15 mouse cellular contexts compared by ENCODE assay signal in the genomic region with DNA sequence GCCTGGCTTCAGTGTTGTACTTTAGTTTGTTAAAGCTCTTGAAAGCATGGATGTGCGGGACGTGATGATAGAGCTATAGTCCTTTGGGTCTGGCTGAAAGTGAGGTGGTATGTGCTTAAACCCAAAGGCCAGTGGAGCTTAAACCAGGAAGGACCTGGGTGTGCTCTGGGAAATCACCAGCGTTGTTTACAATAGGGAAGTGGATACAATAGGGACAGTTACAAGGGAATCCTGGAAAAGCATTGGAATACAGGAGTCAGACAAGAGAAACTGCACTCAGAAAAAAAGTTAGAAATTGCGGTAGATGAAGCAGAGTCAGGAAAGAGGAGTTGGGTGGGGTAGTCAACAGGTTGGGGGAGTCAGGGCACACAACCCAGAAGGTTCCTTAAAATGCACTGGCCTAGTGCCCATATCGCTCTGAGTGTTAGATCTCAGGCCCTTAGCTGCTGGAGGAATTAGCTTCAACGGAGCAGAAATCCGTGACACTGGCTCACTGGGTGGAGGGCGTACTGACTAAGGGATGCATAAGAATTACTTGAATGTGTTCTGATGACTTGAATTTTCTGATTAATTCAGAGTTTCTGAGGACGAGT.
"Had no signal": no experiment of that assay in that cellular context is flagged by ENCODE, and none has a peak within 500 bp of the region (broad histone marks: within the 10 kb centered on the region; RNA-seq: fewer than 3 reads in every experiment).

No protein-coding gene starts in this region.

- H3K4me3 ChIP-seq: intestine, embryonic 15.5 days; kidney, embryonic 15.5 days; limb, embryonic 15.5 days; liver, embryonic 13.5 days; megakaryocyte, embryonic 14.5 days; midbrain, embryonic 12.5 days; stomach, embryonic 15.5 days had no signal

- DNase-seq: kidney, adult 2 months; kidney, postnatal 14 days; layer of hippocampus, postnatal 36 days; liver, embryonic 13.5 days; liver, postnatal 0 days; lung, postnatal 10 days; right cerebral cortex, postnatal 14 days; thymus, postnatal 14 days had no signal

- H3K27ac ChIP-seq: intestine, embryonic 15.5 days; kidney, embryonic 15.5 days; limb, embryonic 15.5 days; liver, embryonic 13.5 days; midbrain, embryonic 12.5 days; stomach, embryonic 15.5 days had no signal

- H3K9me3 ChIP-seq: intestine, embryonic 15.5 days; kidney, embryonic 15.5 days; limb, embryonic 15.5 days; liver, embryonic 13.5 days; megakaryocyte, embryonic 14.5 days; midbrain, embryonic 12.5 days; stomach, embryonic 15.5 days had no signal

- H3K27me3 ChIP-seq: intestine, embryonic 15.5 days; kidney, embryonic 15.5 days; limb, embryonic 15.5 days; liver, embryonic 13.5 days; midbrain, embryonic 12.5 days; stomach, embryonic 15.5 days had no signal

- H3K9ac ChIP-seq: intestine, embryonic 15.5 days; kidney, embryonic 15.5 days; limb, embryonic 15.5 days; liver, embryonic 13.5 days; liver, postnatal 0 days; midbrain, embryonic 12.5 days; stomach, embryonic 15.5 days had no signal

- H3K36me3 ChIP-seq: intestine, embryonic 15.5 days; kidney, embryonic 15.5 days; limb, embryonic 15.5 days; liver, embryonic 13.5 days; midbrain, embryonic 12.5 days; stomach, embryonic 15.5 days had no signal

- H3K4me2 ChIP-seq: intestine, embryonic 15.5 days; kidney, embryonic 15.5 days; limb, embryonic 15.5 days; stomach, embryonic 15.5 days had no signal

- H3K4me1 ChIP-seq: intestine, embryonic 15.5 days; limb, embryonic 15.5 days; stomach, embryonic 15.5 days had no signal

- ATAC-seq: intestine, embryonic 15.5 days; liver, postnatal 0 days; midbrain, embryonic 16.5 days had no signal
